Mouse (Mus musculus) ES-E14 (cell line): Measurements from ENCODE around the gene Llgl1. TPM values are rescaled to one million over a fixed set of nuclear protein-coding genes. Genes with fewer than 3 reads are reported as not detected.

Source experiments
- DNase-seq: peaks from one replicate; pipeline ENCODE4 v3.0.0-alpha.2; 2013; ENCODE audit warnings: low read depth, low spot score
- H3K27ac ChIP-seq: 2 replicates; pipeline ENCODE4 v1.5.1; 2012; ENCODE audit warnings: low read depth, mild to moderate bottlenecking, low read length, moderate library complexity, mixed read lengths; ENCODE audit not compliant: poor library complexity, insufficient read depth, severe bottlenecking
- H3K36me3 ChIP-seq: 2 replicates; pipeline ENCODE4 v1.6.1; 2012; ENCODE audit warnings: mild to moderate bottlenecking, low read length, moderate library complexity, mixed read lengths; ENCODE audit not compliant: control insufficient read depth, poor library complexity, insufficient read depth, severe bottlenecking
- H3K4me1 ChIP-seq, 2 experiments: fragments of 150-350 bp in 1 of 2; sonication (generic) in 1 of 2; 2 replicates each; pipeline ENCODE4 v1.6.1; 2012; ENCODE audit warnings: low read length in 2 of 2, mild to moderate bottlenecking in 1 of 2, mixed read lengths in 1 of 2; ENCODE audit not compliant: control insufficient read depth in 2 of 2, insufficient read depth in 2 of 2, poor library complexity in 1 of 2
- H3K4me3 ChIP-seq, 2 experiments: fragments of 150-350 bp in 1 of 2; sonication (generic) in 1 of 2; 2 replicates each; pipeline ENCODE4 v1.5.1; 2012; ENCODE audit warnings: low read length in 2 of 2, low read depth in 1 of 2, mild to moderate bottlenecking in 1 of 2, mixed read lengths in 1 of 2; ENCODE audit not compliant: insufficient read depth in 1 of 2, poor library complexity in 1 of 2, severe bottlenecking in 1 of 2
- H3K9ac ChIP-seq: 2 replicates; pipeline ENCODE4 v1.6.1; 2012; ENCODE audit warnings: low read depth, mild to moderate bottlenecking, low read length, mixed read lengths; ENCODE audit not compliant: poor library complexity, insufficient read depth, severe bottlenecking
- H3K9me3 ChIP-seq: fragments of 150-350 bp; sonication (generic); 2 replicates; pipeline ENCODE4 v1.6.1; 2012; ENCODE audit warnings: low read depth, mild to moderate bottlenecking, low read length; ENCODE audit not compliant: control insufficient read depth, insufficient read depth
- CHD2 ChIP-seq: IDR thresholded peaks from 2 replicates; pipeline ENCODE4 v1.6.1; 2014; ENCODE audit warnings: mild to moderate bottlenecking, low read depth, low read length, inconsistent platforms
- HCFC1 ChIP-seq: IDR thresholded peaks from 2 replicates; pipeline ENCODE4 v1.6.1; 2012; ENCODE audit warnings: low read length, inconsistent platforms, borderline replicate concordance; ENCODE audit not compliant: insufficient read depth
- MAFK ChIP-seq: IDR thresholded peaks from 2 replicates; pipeline ENCODE4 v1.6.1; 2014; ENCODE audit warnings: mild to moderate bottlenecking, low read depth, low read length, inconsistent platforms; ENCODE audit not compliant: insufficient read depth
- ZC3H11A ChIP-seq: IDR thresholded peaks from 2 replicates; pipeline ENCODE4 v1.6.1; 2012; ENCODE audit warnings: low read depth, mild to moderate bottlenecking, inconsistent platforms, low read length, borderline replicate concordance
- ZNF384 ChIP-seq: IDR thresholded peaks from 2 replicates; pipeline ENCODE4 v1.6.1; 2012; ENCODE audit warnings: low read depth, low read length, inconsistent platforms
- in situ Hi-C, 2 experiments: fragments of 600-800 bp; cut with MboI; formaldehyde crosslinking; loops; one replicate each; pipeline ENCODE4 v1.15.1; 2025; ENCODE audit warnings: low sequenced_read_pairs in 2 of 2, inconsistent platforms in 1 of 2; ENCODE audit not compliant: unreplicated experiment in 2 of 2
- total RNA-seq: library from RNA; depleted of rRNA; stranded (reverse); fragments of 300-350 nt; gene quantifications from 2 replicates; pipeline ENCODE4 v1.2.3, GENCODE M21; 2012; rRNA removed

Gene Llgl1
- total RNA-seq, 1 experiment: 25.5 TPM

GRCm38 (mm10) chr11:60755570-60755969 is 56.0 kb downstream of the Llgl1 start:
- peaks cover 34% of the 10 kb centered on the region for H3K36me3 ChIP-seq
- H3K27ac ChIP-seq: no peak overlapping the region
- H3K9me3 ChIP-seq: no peaks in the 10 kb centered on the region
- TF ChIP-seq MAFK: no peak
- TF ChIP-seq ZNF384: no peak
- no peak for TF ChIP-seq HCFC1
- TF ChIP-seq CHD2: no peak
- TF ChIP-seq ZC3H11A: no peak
- DNase-seq: no peak
- no peaks in the 10 kb centered on the region for H3K4me1 ChIP-seq
- H3K9ac ChIP-seq: no peak overlapping the region
- no peak overlapping the region for H3K4me3 ChIP-seq
- in situ Hi-C loops: no loop called here

GRCm38 (mm10) chr11:60761681-60762080 is 62.2 kb downstream of the Llgl1 start:
- no peak overlapping the region for H3K4me3 ChIP-seq
- H3K4me1 ChIP-seq: no peaks in the 10 kb centered on the region
- DNase-seq: no peak
- no peaks in the 10 kb centered on the region for H3K9me3 ChIP-seq
- no peak overlapping the region for H3K27ac ChIP-seq
- in situ Hi-C loops: no loop called here
- TF ChIP-seq ZC3H11A: no peak
- TF ChIP-seq HCFC1: no peak
- no peak for TF ChIP-seq MAFK
- no peak for TF ChIP-seq CHD2
- no peak for TF ChIP-seq ZNF384
- H3K9ac ChIP-seq: no peak overlapping the region
- peaks cover 7% of the 10 kb centered on the region for H3K36me3 ChIP-seq

Other genes starting within 250 kb of the Llgl1 start
- gene Drg2, start 245.1 kb upstream of the Llgl1 start, total RNA-seq: 84.4 and 96.7 TPM in 2 replicates
- 0.31 and 0.42 TPM in 2 replicates for gene Myo15, start 230.4 kb upstream of the Llgl1 start, total RNA-seq
- 23.4 and 27.6 TPM in 2 replicates for gene Alkbh5, start 163.3 kb upstream of the Llgl1 start, total RNA-seq
- gene Flii, start 27.5 kb downstream of the Llgl1 start, total RNA-seq: 53.3 and 55.3 TPM in 2 replicates
- 24.8 and 39.2 TPM in 2 replicates for gene Mief2, start 28.7 kb downstream of the Llgl1 start, total RNA-seq
- gene Top3a, start 77.6 kb downstream of the Llgl1 start, total RNA-seq: 19.7 and 20.0 TPM in 2 replicates
- gene Smcr8, start 77.8 kb downstream of the Llgl1 start, total RNA-seq: 23.1 and 27.4 TPM in 2 replicates
- gene Shmt1, start 112.0 kb downstream of the Llgl1 start, total RNA-seq: 103 and 115 TPM in 2 replicates
- 102 and 142 TPM in 2 replicates for gene Dhrs7b, start 130.9 kb downstream of the Llgl1 start, total RNA-seq
- 42.6 and 50.0 TPM in 2 replicates for gene Tmem11, start 179.5 kb downstream of the Llgl1 start, total RNA-seq
- 11.0 and 14.6 TPM in 2 replicates for gene Natd1, start 215.0 kb downstream of the Llgl1 start, total RNA-seq
- gene Map2k3, start 232.3 kb downstream of the Llgl1 start, total RNA-seq: 26.9 and 30.3 TPM in 2 replicates